Mouse (Mus musculus) megakaryocyte, embryonic 14.5 days (primary cell): ENCODE results near the gene BC004004. TPM values are rescaled to one million over a fixed set of nuclear protein-coding genes. Genes with fewer than 3 reads are reported as not detected.

ENCODE experiments used
- H3K27me3 ChIP-seq: replicated peaks from 2 replicates; pipeline ENCODE3; 2012; ENCODE audit warnings: inconsistent platforms
- H3K36me3 ChIP-seq: replicated peaks from 2 replicates; pipeline ENCODE3; 2012; ENCODE audit warnings: low read length, inconsistent platforms, mixed read lengths
- H3K4me1 ChIP-seq: 2 replicates; pipeline ENCODE4 v1.6.1; 2012; ENCODE audit warnings: inconsistent platforms
- H3K4me3 ChIP-seq: replicated peaks from 2 replicates; pipeline ENCODE3; 2012; ENCODE audit warnings: moderate library complexity, mild to moderate bottlenecking, inconsistent platforms
- H3K9me3 ChIP-seq: 2 replicates; pipeline ENCODE4 v1.6.1; 2012; ENCODE audit warnings: inconsistent platforms
- FLI1 ChIP-seq: IDR thresholded peaks from 2 replicates; pipeline ENCODE4 v1.6.1; 2012; ENCODE audit warnings: low read length, inconsistent platforms, mixed read lengths
- GATA1 ChIP-seq: IDR thresholded peaks from 3 replicates; pipeline ENCODE4 v1.6.1; 2012; ENCODE audit warnings: mixed read lengths, low read length, inconsistent platforms, borderline replicate concordance
- polyA plus RNA-seq: library from polyadenylated mRNA; stranded (reverse); fragments of >175 nt; gene quantifications from 2 replicates; pipeline ENCODE4 v1.2.3, GENCODE M21; 2012; ENCODE audit warnings: low replicate concordance; ENCODE audit not compliant: insufficient read depth

The BC004004 gene
- polyA plus RNA-seq, 1 experiment, result 30.8 TPM

DNA sequence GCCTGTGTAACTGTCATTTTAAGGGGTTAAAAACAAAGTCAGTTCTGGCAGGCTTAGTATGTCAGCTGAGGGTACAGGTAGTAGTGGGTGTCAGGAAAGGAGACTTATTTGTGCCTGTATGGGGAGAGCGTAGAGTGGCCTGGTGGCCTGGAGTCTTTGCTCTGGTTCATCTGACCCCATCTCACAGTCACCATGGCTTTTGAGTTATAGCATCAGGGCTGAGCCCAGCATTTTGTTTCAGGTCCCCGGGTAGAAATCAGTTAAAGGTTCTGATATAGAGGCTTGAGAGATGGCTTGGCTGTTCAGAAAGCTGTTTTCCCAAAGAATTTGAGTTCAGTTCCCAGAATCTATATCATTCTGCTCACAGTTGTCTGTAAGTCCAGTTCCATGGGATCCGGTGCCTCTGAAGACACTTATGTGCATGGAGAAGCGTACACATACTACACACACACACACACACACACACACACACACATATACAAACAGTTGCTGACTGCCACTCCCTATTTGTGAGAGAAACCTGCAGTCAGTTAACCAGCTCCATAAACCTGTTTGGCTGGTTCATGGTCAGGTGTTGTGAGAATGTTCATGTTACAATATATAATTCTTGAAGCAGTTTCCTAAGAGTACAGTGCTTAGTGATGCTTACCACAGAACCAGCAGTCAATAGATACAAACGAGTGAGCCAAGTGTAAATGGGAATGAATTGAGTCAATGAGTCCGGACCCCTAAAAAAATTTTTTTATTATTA is 482 bp upstream of the BC004004 start:
- peaks cover 61% of the 10 kb centered on the region for H3K4me1 ChIP-seq
- peaks cover 3% of the 10 kb centered on the region for H3K36me3 ChIP-seq
- no peaks in the 10 kb centered on the region for H3K9me3 ChIP-seq
- H3K4me3 ChIP-seq, result peak overlapping the region; percentile 95
- H3K27me3 ChIP-seq, result no peaks in the 10 kb centered on the region
- no peak for TF ChIP-seq GATA1
- no peak for TF ChIP-seq FLI1

DNA sequence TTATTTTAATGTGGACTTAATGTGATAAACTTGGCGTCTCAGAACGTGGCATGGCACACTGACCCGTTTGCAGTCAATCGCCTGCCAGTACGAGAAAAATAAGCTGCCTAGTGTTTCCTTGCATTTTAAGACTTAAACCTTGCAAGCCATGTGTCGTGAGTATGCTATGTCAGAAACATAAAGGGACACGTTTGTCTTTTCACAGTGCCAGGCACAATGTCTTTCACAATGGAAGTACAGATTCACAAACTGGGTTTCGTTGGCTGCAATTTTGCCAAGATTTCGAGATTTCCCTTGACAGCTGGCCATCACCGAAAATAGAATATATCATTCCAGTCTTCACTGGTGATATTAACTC is 740 bp downstream of the BC004004 start:
- no peaks in the 10 kb centered on the region for H3K27me3 ChIP-seq
- no peak for TF ChIP-seq GATA1
- no peak for TF ChIP-seq FLI1
- peaks cover 3% of the 10 kb centered on the region for H3K36me3 ChIP-seq
- H3K4me3 ChIP-seq, result peak overlapping the region; percentile 95
- H3K4me1 ChIP-seq, result peaks cover 61% of the 10 kb centered on the region
- H3K9me3 ChIP-seq, result no peaks in the 10 kb centered on the region

DNA sequence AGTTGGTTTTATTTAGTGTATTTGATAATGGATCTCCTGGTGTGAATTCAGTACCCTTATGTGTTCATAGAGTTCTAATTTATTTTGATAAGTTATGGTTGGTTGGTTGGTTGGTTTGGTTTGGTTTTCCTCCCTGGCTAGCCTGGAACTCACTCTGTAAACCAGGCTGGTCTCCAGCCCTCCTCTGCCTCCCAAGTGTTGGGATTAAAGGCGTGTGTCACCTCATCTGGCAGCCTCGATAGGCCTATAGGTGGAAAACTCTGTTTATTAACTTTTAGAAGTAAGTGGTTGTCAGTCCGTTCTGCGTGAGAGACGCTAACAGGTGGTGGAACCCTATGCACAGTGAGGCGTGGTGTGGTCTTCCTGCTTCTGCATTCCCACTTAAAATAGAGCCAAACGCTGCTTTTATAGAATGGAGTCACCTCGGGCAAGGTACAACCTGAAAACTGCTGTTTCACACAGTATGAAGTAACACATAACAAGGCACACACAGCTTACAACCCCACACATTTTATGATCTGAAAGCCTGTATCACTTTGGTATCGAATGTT is 1.6 kb downstream of the BC004004 start:
- Histone ChIP-seq H3K4me3 (peak overlapping the region; percentile 34), H3K36me3 (peaks cover 3% of the 10 kb centered on the region), H3K27me3 (no peaks in the 10 kb centered on the region), H3K9me3 (no peaks in the 10 kb centered on the region), H3K4me1 (peaks cover 61% of the 10 kb centered on the region)
- TF ChIP-seq GATA1, result no peak

DNA sequence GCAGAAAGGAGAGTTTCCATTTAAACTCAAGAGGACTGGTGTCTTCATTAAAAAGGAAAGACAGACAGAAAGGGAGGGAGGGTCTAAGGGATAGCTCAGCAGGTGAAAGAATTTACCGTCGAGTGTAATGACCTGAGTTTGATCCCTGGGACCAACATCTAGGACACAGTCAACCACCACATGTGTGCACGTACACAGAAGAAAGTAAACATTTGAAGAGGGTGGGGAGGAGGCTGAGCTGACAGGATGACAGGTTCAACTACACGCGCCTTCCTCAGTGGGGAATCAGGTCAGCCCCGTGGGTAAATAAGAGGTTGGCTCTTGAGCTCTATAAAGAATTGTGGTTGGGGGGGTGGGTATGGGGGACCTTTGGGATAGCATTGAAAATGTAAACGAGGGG is 4.6 kb downstream of the BC004004 start:
- peaks cover 19% of the 10 kb centered on the region for H3K36me3 ChIP-seq
- H3K4me3 ChIP-seq, result no peak overlapping the region
- TF ChIP-seq GATA1 (no peak), FLI1 (no peak)
- H3K4me1 ChIP-seq, result peaks cover 68% of the 10 kb centered on the region
- H3K9me3 ChIP-seq, result no peaks in the 10 kb centered on the region
- no peaks in the 10 kb centered on the region for H3K27me3 ChIP-seq

DNA sequence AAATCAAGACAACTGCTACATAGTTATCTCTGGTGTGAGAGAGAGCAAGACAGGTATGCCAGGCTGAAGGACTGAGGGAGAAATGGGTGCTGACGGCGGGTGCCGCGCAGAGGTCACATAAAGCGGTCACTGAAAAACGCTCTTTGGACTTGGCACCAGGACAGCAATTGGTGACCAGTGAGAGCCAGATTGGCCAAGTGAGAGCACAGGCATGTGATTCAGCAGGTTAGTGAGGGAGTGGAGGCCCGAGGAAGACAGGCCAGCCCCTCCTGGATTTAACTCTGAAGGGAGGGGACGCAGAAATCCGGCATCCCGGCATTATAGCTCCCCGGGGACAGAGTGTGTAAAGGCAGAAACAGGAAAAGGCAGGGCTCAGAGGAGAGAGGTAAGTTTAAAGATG is 5.3 kb downstream of the BC004004 start:
- Histone ChIP-seq H3K9me3 (no peaks in the 10 kb centered on the region), H3K36me3 (peaks cover 27% of the 10 kb centered on the region), H3K4me3 (no peak overlapping the region), H3K4me1 (peaks cover 70% of the 10 kb centered on the region), H3K27me3 (no peaks in the 10 kb centered on the region)
- no peak for TF ChIP-seq GATA1
- no peak for TF ChIP-seq FLI1

DNA sequence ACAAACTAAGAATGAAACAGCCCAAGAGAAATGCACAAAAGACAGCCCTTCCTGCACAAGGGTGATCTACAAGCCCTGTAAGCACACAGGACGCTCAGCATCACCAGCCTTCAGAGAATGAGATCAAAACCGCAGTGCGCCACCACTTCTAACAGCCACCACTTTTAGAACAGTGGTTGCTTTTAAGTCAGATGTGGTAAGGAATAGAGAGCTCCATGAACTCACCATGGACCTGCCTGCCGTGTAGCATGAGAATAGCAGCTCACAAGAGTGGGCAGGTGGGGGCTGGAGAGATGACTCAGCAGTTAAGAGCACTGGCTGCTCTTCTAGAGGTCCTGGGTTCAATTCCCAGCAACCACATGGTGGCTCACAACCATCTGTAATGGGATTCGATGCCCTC is 11.8 kb downstream of the BC004004 start:
- H3K4me3 ChIP-seq, result no peak overlapping the region
- no peaks in the 10 kb centered on the region for H3K27me3 ChIP-seq
- peaks cover 83% of the 10 kb centered on the region for H3K36me3 ChIP-seq
- no peak for TF ChIP-seq FLI1
- TF ChIP-seq GATA1, result no peak
- peaks cover 47% of the 10 kb centered on the region for H3K4me1 ChIP-seq
- peaks cover 3% of the 10 kb centered on the region for H3K9me3 ChIP-seq

DNA sequence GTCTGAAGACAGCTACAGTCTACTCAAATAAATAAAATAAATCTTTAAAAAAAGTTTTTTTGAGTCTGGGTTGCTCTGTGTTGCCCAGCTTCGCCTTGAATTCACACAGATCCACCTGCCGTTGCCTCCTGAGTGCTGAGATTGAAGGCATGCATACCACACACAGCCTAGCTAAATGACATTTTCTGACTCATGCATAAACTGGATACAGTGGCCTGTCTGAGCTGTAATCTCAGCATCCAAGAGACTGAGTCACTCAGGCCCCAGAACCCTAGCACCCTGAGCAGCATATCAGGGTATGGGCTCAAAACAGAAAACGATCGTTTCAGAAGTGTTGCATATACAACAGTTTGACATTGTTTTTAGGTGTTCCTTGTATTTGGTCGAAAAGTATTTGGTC is 13.0 kb downstream of the BC004004 start:
- Histone ChIP-seq H3K4me3 (no peak overlapping the region), H3K4me1 (peaks cover 47% of the 10 kb centered on the region), H3K36me3 (peaks cover 94% of the 10 kb centered on the region), H3K9me3 (peaks cover 14% of the 10 kb centered on the region), H3K27me3 (no peaks in the 10 kb centered on the region)
- no peak for TF ChIP-seq FLI1

DNA sequence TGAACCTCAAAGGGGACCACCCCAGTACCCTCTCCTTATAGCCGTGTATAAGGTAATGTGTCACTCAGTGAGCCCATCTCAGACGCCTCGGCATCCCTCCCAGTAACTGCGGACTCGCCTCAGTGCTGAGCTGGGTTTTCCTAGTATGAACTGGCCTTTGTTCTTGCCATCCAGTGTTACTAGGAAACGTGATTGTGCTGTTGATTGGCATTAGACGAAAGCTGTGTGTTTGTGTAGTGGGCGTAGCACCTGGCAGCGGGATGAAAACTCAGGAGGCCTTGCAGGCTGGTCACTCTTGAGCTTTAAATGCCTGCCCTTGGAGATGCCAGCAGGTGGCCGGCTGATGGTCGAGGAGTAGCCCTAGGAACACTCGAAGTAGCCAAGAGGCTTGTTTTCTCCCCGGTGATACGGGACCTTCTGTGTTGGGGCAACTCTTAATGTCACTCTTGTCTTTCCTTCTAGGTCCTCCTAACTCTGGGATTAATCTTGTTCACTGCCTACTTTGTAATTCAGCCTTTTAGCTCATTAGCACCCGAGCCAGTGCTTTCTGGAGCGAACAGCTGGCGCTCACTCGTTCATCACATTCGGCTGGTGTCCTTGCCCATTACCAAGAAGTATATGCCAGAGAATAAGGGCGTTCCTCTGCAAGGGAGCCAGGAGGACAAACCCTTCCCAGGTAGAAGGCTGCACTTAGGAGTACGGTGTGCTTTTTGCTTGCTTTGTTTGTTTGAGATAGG is 13.8 kb downstream of the BC004004 start:
- Histone ChIP-seq H3K4me3 (no peak overlapping the region), H3K27me3 (no peaks in the 10 kb centered on the region), H3K36me3 (peaks cover 92% of the 10 kb centered on the region), H3K4me1 (peaks cover 39% of the 10 kb centered on the region), H3K9me3 (peaks cover 15% of the 10 kb centered on the region)
- TF ChIP-seq FLI1, result no peak
- TF ChIP-seq GATA1, result no peak

DNA sequence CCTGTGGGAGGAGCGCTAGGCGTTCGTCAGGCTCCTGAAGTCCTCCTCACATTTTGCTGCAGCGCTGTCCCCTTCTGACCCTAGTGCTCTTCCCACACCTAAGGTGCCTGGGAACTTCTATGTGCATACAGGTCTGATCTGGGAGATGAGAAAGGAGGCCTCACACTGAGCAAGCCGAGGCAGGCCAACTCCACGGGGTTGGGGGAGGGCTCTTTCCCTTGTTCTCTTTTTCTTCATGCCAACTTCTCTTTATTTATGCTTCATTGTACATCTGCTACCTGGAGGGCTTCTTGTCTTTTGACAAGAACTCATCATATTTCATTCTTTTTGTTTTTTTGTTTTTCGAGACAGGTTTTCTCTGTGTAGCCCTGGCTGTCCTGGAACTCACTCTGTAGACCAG is 23.2 kb downstream of the BC004004 start:
- TF ChIP-seq GATA1 (no peak), FLI1 (no peak)
- H3K4me3 ChIP-seq, result no peak overlapping the region
- no peaks in the 10 kb centered on the region for H3K9me3 ChIP-seq
- H3K36me3 ChIP-seq, result peaks cover 86% of the 10 kb centered on the region
- no peaks in the 10 kb centered on the region for H3K27me3 ChIP-seq
- H3K4me1 ChIP-seq, result peaks cover 3% of the 10 kb centered on the region; the same call in 1 of the 2 replicates

DNA sequence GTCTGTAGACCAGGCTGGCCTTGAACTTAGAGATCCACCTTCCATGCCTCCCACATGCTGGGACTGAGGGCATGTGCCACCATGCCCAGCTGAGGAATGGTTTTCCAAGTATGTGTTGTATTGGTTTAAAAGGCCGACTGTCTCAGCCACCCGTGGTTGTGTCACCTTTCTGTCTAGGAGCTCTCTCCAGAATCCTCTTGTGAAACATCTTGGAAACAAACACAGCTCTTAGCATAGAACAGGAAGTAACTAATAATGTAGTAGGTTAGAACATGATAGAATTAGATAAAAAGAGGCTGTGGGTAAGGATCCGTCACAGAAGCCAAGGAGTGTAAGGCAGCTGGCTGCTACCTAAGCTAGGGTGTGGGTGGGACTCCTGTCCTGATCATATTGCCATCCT is 24.4 kb downstream of the BC004004 start:
- Histone ChIP-seq H3K4me1 (peaks cover 3% of the 10 kb centered on the region; the same call in 1 of the 2 replicates), H3K27me3 (no peaks in the 10 kb centered on the region), H3K9me3 (no peaks in the 10 kb centered on the region), H3K36me3 (peaks cover 92% of the 10 kb centered on the region), H3K4me3 (no peak overlapping the region)
- no peak for TF ChIP-seq GATA1
- no peak for TF ChIP-seq FLI1
